Mouse (Mus musculus): Measurements from ENCODE around the gene Bpifb9b. TPM values are rescaled to one million over a fixed set of nuclear protein-coding genes. Genes with fewer than 3 reads are reported as not detected.
"Not testable (repeated sequence)": the region's sequence is repeated elsewhere in the genome, so short reads cannot be mapped to it uniquely, and the experiment has no call there.

Bpifb9b gene
- not detected for total RNA-seq (2021)
- long read RNA-seq, experiment 1, result 0 reads
- long read RNA-seq, experiment 2, result 0 reads

GRCm38 (mm10) chr2:154306927-154307326 lies at the start of gene Bpifb9b:
TSS of gene Bpifb9b (plus strand) at chr2:154307227.
- DNase-seq, result not testable (repeated sequence)

- not testable (repeated sequence) for DNase-seq
These were observed 49.5 kb upstream of the Bpifb9b start, which contains the start of gene Bpifb9a for GRCm38 (mm10) chr2:154257554-154257953. TSS of gene Bpifb9a (plus strand) at chr2:154257854.

GRCm38 (mm10) chr2:154264397-154264796 lies 42.6 kb upstream of the Bpifb9b start:
- DNase-seq, result not testable (repeated sequence)

- DNase-seq, result not testable (repeated sequence)
These were observed 15.2 kb upstream of the Bpifb9b start for GRCm38 (mm10) chr2:154291866-154292265.

GRCm38 (mm10) chr2:154292833-154293232 lies 14.2 kb upstream of the Bpifb9b start:
- DNase-seq, result no peak

- DNase-seq, result peak; percentile 9 to 63
These were observed 12.3 kb upstream of the Bpifb9b start for GRCm38 (mm10) chr2:154294746-154295145.

GRCm38 (mm10) chr2:154300496-154300895 lies 6.5 kb upstream of the Bpifb9b start:
- DNase-seq, result peak; percentile 38 to 59

GRCm38 (mm10) chr2:154301763-154302162 lies 5.3 kb upstream of the Bpifb9b start:
- no peak for DNase-seq

GRCm38 (mm10) chr2:154304604-154305003 lies 2.4 kb upstream of the Bpifb9b start:
- not testable (repeated sequence) for DNase-seq

GRCm38 (mm10) chr2:154313771-154314170 lies 6.7 kb downstream of the Bpifb9b start:
- DNase-seq, result not testable (repeated sequence)

- no peak for DNase-seq
These were observed 19.8 kb downstream of the Bpifb9b start for GRCm38 (mm10) chr2:154326852-154327251.

- no peak for DNase-seq
These were observed 28.5 kb downstream of the Bpifb9b start for GRCm38 (mm10) chr2:154335572-154335971.

- DNase-seq, result no peak
These were observed 31.1 kb downstream of the Bpifb9b start for GRCm38 (mm10) chr2:154338161-154338560.

GRCm38 (mm10) chr2:154339356-154339755 lies 32.3 kb downstream of the Bpifb9b start:
- no peak for DNase-seq

GRCm38 (mm10) chr2:154348152-154348551 lies 41.1 kb downstream of the Bpifb9b start:
- DNase-seq, result no peak

GRCm38 (mm10) chr2:154354000-154354425 lies 47.0 kb downstream of the Bpifb9b start:
- DNase-seq, result peak in 1 of 2 experiments; percentile 40

- no peak for DNase-seq
These were observed 60.5 kb downstream of the Bpifb9b start for GRCm38 (mm10) chr2:154367510-154367909.

Other genes starting within 250 kb of the Bpifb9b start
- not detected for gene Bpifa3, start 176.9 kb upstream of the Bpifb9b start, total RNA-seq (2021)
- gene Bpifa1, start 164.3 kb upstream of the Bpifb9b start, total RNA-seq (2021), result 100 to 1,000 TPM in 1 of 2 experiments, under 1 TPM in 1; 0.72 to 404 TPM
- gene Bpifa5, start 144.6 kb upstream of the Bpifb9b start, total RNA-seq (2021), result not detected
- 1 to 10 TPM in 1 of 2 experiments, not detected in 1; 9.4 TPM for gene Bpifb1, start 116.4 kb upstream of the Bpifb9b start, total RNA-seq (2021)
- gene Bpifb5, start 83.5 kb upstream of the Bpifb9b start, total RNA-seq (2021), result not detected
- gene Bpifb9a, start 49.4 kb upstream of the Bpifb9b start, total RNA-seq (2021), result not detected
- 10 to 100 TPM; 17.3 to 22.8 TPM for gene Cdk5rap1, start 65.8 kb downstream of the Bpifb9b start, total RNA-seq (2021)
- gene Snta1, start 100.9 kb downstream of the Bpifb9b start, total RNA-seq (2021), result 10 to 100 TPM; 78.7 to 79.5 TPM
- 10 to 100 TPM; 12.8 to 15.9 TPM for gene Cbfa2t2, start 129.3 kb downstream of the Bpifb9b start, total RNA-seq (2021)
- gene 1700003F12Rik, start 239.9 kb downstream of the Bpifb9b start, total RNA-seq (2021), result not detected
- not detected for gene Actl10, start 244.5 kb downstream of the Bpifb9b start, total RNA-seq (2021)